Mouse (Mus musculus) olfactory bulb, adult 2 months (tissue): ENCODE results near the gene Gm45799.

ENCODE experiments used
- CTCF ChIP-seq: fragments of 200-500 bp; IDR thresholded peaks from 2 replicates; pipeline ENCODE4 v1.5.1; 2012; ENCODE audit warnings: low read depth, mild to moderate bottlenecking, low read length, moderate library complexity; ENCODE audit not compliant: insufficient read depth
- POLR2A ChIP-seq: fragments of 200-500 bp; IDR thresholded peaks from 2 replicates; pipeline ENCODE4 v1.6.1; 2012; ENCODE audit warnings: mild to moderate bottlenecking, low read depth, low read length, moderate library complexity; ENCODE audit not compliant: insufficient read depth

GRCm38 (mm10) chr7:105690875-105691274 is 50.5 kb downstream of the Gm45799 start:
- no peak for TF ChIP-seq POLR2A
- TF ChIP-seq CTCF, result no peak
